Mouse (Mus musculus) liver, embryonic 16.5 days (tissue): ENCODE measurements around the gene Il17d. TPM values are rescaled to one million over a fixed set of nuclear protein-coding genes. Genes with fewer than 3 reads are reported as not detected.

Source experiments
- ATAC-seq: fragments of 200-750 bp; cut with Nextera tagmentation; 2 replicates; pipeline ENCODE4 v1.8.0; 2017; ENCODE audit warnings: low read depth, mild to moderate bottlenecking, moderate number of reproducible peaks, moderate library complexity
- H3K27ac ChIP-seq: fragments of 300-500 bp; sonication (generic); 2 replicates; pipeline ENCODE4 v1.5.1; 2014; ENCODE audit warnings: mild to moderate bottlenecking, low read length
- H3K27me3 ChIP-seq: fragments of 300-500 bp; sonication (generic); 2 replicates; pipeline ENCODE4 v1.6.1; 2014; ENCODE audit warnings: low read depth, low read length, mixed read lengths; ENCODE audit not compliant: control insufficient read depth, insufficient read depth
- H3K36me3 ChIP-seq: fragments of 300-500 bp; sonication (generic); 2 replicates; pipeline ENCODE4 v1.6.1; 2014; ENCODE audit warnings: mild to moderate bottlenecking; ENCODE audit not compliant: control insufficient read depth, insufficient read depth
- H3K4me1 ChIP-seq: fragments of 300-500 bp; sonication (generic); 2 replicates; pipeline ENCODE4 v1.6.1; 2014; ENCODE audit warnings: low read depth, low read length, mixed read lengths; ENCODE audit not compliant: control insufficient read depth
- H3K4me2 ChIP-seq: fragments of 300-500 bp; sonication (generic); 2 replicates; pipeline ENCODE4 v1.6.1; 2014; ENCODE audit warnings: low read depth, low read length, mixed read lengths
- H3K4me3 ChIP-seq: fragments of 300-500 bp; sonication (generic); 2 replicates; pipeline ENCODE4 v1.5.1; 2014; ENCODE audit warnings: low read depth, mild to moderate bottlenecking, low read length
- H3K9ac ChIP-seq: fragments of 300-500 bp; sonication (generic); 2 replicates; pipeline ENCODE4 v1.6.1; 2014; ENCODE audit warnings: low read depth, low read length
- H3K9me3 ChIP-seq: fragments of 300-500 bp; sonication (generic); replicated peaks from 2 replicates; pipeline ENCODE4 v1.6.1; 2016; ENCODE audit warnings: low read length; ENCODE audit not compliant: control insufficient read depth
- whole genome bisulfite sequencing: fragments of 180-500 bp; shearing (Covaris S2); extraction: QIAGEN DNeasy Blood & Tissue Kit; methylation state at CpG from one replicate; pipeline ENCODE4 v1.1.7; 2014; ENCODE audit not compliant: insufficient replicate concordance; 5-methylcytosine and 5-hydroxymethylcytosine counted together
- polyA plus RNA-seq: library from polyadenylated mRNA; unstranded; fragments of >200 nt; fragmentation: Nextera tagmentation; extraction: Ambion mirVana; gene quantifications from 2 replicates; pipeline ENCODE4 v1.2.1, GENCODE M21; 2015

Gene Il17d
- polyA plus RNA-seq, 1 experiment from 2014 or later = 0.45 TPM

- no peak overlapping the region for H3K27ac ChIP-seq
- H3K4me3 ChIP-seq = no peak overlapping the region
- no peak overlapping the region for H3K9ac ChIP-seq
- no peak overlapping the region for H3K4me2 ChIP-seq
- WGBS = 64% methylated on average over 1 of the region's 1 CpGs
- no peak for ATAC-seq
- H3K36me3 ChIP-seq = no peaks in the 10 kb centered on the region
- H3K9me3 ChIP-seq = no peaks in the 10 kb centered on the region
- H3K27me3 ChIP-seq = no peaks in the 10 kb centered on the region
- H3K4me1 ChIP-seq = no peaks in the 10 kb centered on the region; the same call in 1 of the 2 replicates
Measured at GRCm38 (mm10) chr14:57556922-57557321, 32.3 kb downstream of the Il17d start.

DNA sequence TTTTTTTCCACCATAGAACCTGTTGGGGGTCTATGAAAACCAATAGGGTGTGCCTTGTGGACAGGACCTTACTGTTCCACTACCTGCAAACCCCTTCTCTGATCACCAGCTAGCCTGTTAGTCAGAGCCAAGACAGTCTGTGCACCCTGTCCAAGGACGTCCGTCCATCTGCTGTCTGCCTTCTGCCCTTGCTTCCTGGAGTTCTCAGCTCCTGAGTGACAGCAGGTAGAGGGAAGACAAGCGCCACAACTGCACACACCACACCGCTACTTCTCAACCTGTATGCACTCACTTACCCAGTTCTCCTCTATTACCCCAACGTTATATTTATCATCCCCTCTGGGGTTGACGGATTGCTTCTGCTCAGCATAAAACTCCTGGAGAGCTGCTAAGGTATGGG, 41.0 kb downstream of the Il17d start:
- Histone ChIP-seq H3K27ac (no peak overlapping the region), H3K4me2 (no peak overlapping the region), H3K27me3 (no peaks in the 10 kb centered on the region), H3K4me3 (no peak overlapping the region), H3K36me3 (no peaks in the 10 kb centered on the region), H3K4me1 (peaks cover 2% of the 10 kb centered on the region; the same call in 1 of the 2 replicates), H3K9ac (no peak overlapping the region), H3K9me3 (no peaks in the 10 kb centered on the region)
- no peak for ATAC-seq
- 67% methylated on average over 6 of the region's 6 CpGs for WGBS

DNA sequence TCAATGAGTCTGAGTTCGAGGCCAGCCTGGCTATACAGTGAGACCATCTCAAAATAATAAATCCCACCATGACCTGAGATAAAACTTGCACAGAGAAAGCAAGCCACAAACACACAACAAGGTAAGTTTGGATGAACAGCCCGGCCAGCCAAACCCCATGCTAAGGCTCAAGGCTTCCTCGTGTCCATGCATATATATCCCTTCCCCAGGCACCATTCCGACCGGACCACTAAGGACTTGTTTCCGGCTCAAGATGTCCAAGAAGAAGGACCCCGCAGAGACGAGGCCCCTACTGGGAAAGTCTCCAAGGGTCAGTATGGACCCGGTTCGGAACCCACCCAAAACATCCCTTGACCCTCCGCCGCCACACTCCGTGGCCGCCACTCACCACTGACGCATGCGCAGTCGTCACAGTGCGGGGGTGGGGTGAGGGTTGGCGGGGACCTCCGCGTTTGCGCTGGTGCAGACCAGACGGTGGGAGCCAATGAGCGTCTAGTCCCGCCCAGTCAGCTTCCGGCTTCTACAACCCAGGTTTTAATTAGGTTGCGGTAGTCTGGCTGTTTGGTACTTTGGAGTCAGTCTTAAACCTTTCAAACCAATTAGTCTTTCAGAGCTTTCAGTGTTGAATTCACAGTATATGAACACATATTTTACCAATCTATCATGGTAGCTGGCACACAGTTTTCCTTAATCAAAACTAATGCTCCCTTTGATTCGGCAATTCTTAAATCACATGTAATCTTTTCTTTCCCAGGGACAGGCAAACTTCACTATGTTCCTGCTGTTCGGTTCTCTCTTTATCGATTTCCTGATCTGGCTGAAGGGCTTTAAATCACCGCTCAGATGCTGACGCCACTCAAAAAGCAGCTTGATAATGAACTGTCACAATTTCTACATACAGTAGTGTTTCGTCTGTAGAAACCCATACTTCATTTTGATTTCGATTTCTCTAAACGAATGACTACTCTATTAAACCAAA, 46.9 kb downstream of the Il17d start, which contains the start of gene Eef1akmt1:
Eef1akmt1 (minus strand) TSS at position 458 of the 979 bp plus-strand sequence.
- peak; percentile 100 for ATAC-seq
- Histone ChIP-seq H3K27ac (peak within 1 kb of the TSS; percentile 71), H3K27me3 (no peaks in the 10 kb centered on the region), H3K4me1 (peaks cover 6% of the 10 kb centered on the region), H3K4me2 (peak within 1 kb of the TSS; percentile 92), H3K36me3 (no peaks in the 10 kb centered on the region), H3K4me3 (peak within 1 kb of the TSS; percentile 79), H3K9me3 (no peaks in the 10 kb centered on the region), H3K9ac (peak within 1 kb of the TSS; percentile 67)
- WGBS = 5% methylated on average over 35 of the region's 35 CpGs

- Histone ChIP-seq H3K4me3 (no peak overlapping the region), H3K4me2 (no peak overlapping the region), H3K36me3 (no peaks in the 10 kb centered on the region), H3K27ac (no peak overlapping the region), H3K27me3 (no peaks in the 10 kb centered on the region), H3K9me3 (no peaks in the 10 kb centered on the region), H3K9ac (no peak overlapping the region), H3K4me1 (peaks cover 6% of the 10 kb centered on the region)
- WGBS = 75% methylated on average over 6 of the region's 6 CpGs
- ATAC-seq = no peak
Measured at GRCm38 (mm10) chr14:57574792-57575587, 50.4 kb downstream of the Il17d start.

GRCm38 (mm10) chr14:57576364-57577060, 51.9 kb downstream of the Il17d start:
- Histone ChIP-seq H3K9ac (no peak overlapping the region), H3K4me2 (no peak overlapping the region), H3K27ac (no peak overlapping the region), H3K9me3 (no peaks in the 10 kb centered on the region), H3K4me1 (no peaks in the 10 kb centered on the region), H3K27me3 (no peaks in the 10 kb centered on the region), H3K36me3 (peaks cover 5% of the 10 kb centered on the region), H3K4me3 (no peak overlapping the region)
- WGBS = 69% methylated on average over 2 of the region's 2 CpGs
- no peak for ATAC-seq

- WGBS = 58% methylated on average over 3 of the region's 3 CpGs
- peaks cover 41% of the 10 kb centered on the region for H3K36me3 ChIP-seq
- H3K9me3 ChIP-seq = no peaks in the 10 kb centered on the region
- no peak overlapping the region for H3K27ac ChIP-seq
- no peaks in the 10 kb centered on the region for H3K4me1 ChIP-seq
- no peak for ATAC-seq
- H3K27me3 ChIP-seq = no peaks in the 10 kb centered on the region
- H3K4me3 ChIP-seq = no peak overlapping the region
- H3K9ac ChIP-seq = no peak overlapping the region
- H3K4me2 ChIP-seq = no peak overlapping the region
Measured at GRCm38 (mm10) chr14:57591830-57592229, 67.3 kb downstream of the Il17d start.

Other genes with a start within 250 kb of the Il17d start
- 6.3 and 7.6 TPM in 2 replicates for gene Cryl1, start 126.2 kb upstream of the Il17d start, polyA plus RNA-seq
- 1.2 and 1.4 TPM in 2 replicates for gene Ift88, start 100.7 kb upstream of the Il17d start, polyA plus RNA-seq
- gene Eef1akmt1, start 46.8 kb downstream of the Il17d start, polyA plus RNA-seq = 23.9 and 26.4 TPM in 2 replicates
- 9.7 and 10.9 TPM in 2 replicates for gene Xpo4, start 140.7 kb downstream of the Il17d start, polyA plus RNA-seq
- gene Gm49361, start 221.3 kb downstream of the Il17d start, polyA plus RNA-seq = not detected in 2 replicates
- gene Lats2, start 233.6 kb downstream of the Il17d start, polyA plus RNA-seq = 5.2 and 6.1 TPM in 2 replicates